Mouse (Mus musculus) embryonic fibroblast, embryonic 13.5 days (primary cell): ENCODE data around the gene Ciao1. TPM values are rescaled to one million over a fixed set of nuclear protein-coding genes. Genes with fewer than 3 reads are reported as not detected.
"Not testable (repeated sequence)": the region's sequence is repeated elsewhere in the genome, so short reads cannot be mapped to it uniquely, and the experiment has no call there.

Experiments
- H3K27ac ChIP-seq: 2 replicates; pipeline ENCODE4 v1.5.1; 2012; ENCODE audit warnings: low read length, control low read depth, inconsistent platforms; ENCODE audit not compliant: insufficient read depth
- H3K4me1 ChIP-seq: 2 replicates; pipeline ENCODE4 v1.6.1; 2011; ENCODE audit warnings: low read length; ENCODE audit not compliant: control insufficient read depth, insufficient read depth
- H3K4me3 ChIP-seq: 2 replicates; pipeline ENCODE4 v1.5.1; 2011; ENCODE audit warnings: mild to moderate bottlenecking, control low read depth, low read length; ENCODE audit not compliant: insufficient read depth
- CTCF ChIP-seq: IDR thresholded peaks from 2 replicates; pipeline ENCODE4 v1.5.1; 2011; ENCODE audit warnings: mild to moderate bottlenecking, control low read depth, low read length, moderate library complexity, borderline replicate concordance; ENCODE audit not compliant: insufficient read depth
- POLR2A ChIP-seq: IDR thresholded peaks from 2 replicates; pipeline ENCODE4 v1.6.1; 2011; ENCODE audit warnings: low read depth, mild to moderate bottlenecking, control low read depth, low read length, moderate library complexity
- polyA plus RNA-seq: library from polyadenylated mRNA; stranded (reverse); fragments of >200 nt; gene quantifications from 2 replicates; pipeline ENCODE4 v1.2.4, GENCODE M21; 2011; ENCODE audit warnings: low read depth; ENCODE audit not compliant: missing spikeins, insufficient read length

Gene Ciao1
- 23.1 and 28.8 TPM in 2 replicates for polyA plus RNA-seq

DNA sequence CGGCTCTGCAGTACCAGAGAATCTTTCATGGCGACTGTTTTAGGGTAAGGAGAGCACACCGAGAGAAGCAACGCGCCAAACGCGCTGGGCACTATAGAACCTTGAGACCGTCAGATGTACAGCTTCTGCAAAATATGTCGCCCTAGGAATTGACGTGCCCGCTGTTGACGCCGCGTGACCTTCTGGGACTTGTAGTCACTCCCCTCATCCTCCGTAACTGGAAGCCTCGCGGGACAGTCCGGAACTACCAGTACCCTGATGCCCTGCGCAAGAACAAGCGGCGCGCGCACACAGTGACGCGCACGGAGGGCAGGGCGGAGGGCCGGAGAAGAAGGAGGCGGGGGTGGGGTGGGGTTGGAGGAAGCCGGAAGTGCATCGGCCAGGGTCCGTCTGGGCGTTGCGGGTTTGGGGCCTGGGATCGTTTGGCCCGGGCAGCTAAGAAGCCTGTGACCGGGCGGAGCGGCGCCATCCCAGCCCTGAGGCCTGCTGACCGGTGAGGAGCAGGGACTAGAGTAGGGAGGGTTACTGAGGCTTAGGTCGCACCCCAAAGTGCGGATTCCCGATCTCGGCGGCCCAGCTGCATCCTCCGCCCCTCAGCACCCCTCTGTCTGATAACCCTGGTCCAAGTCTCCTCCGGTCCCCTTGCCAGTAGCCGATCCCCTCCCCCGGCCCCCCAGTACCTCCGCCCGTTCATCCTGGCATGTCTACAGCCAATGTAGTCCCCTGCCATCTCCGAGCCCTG lies at the start of gene Ciao1, which contains the start of gene Tmem127:
Gene Ciao1 (minus strand): TSS at position 225 of the 742 bp plus-strand sequence.
Gene Tmem127 (plus strand): TSS at position 317 of the 742 bp plus-strand sequence.
- TF ChIP-seq POLR2A (peak; percentile 62), CTCF (no peak)
- peak within 1 kb of the TSS; percentile 91 for H3K4me3 ChIP-seq
- H3K4me1 ChIP-seq, result peaks cover 14% of the 10 kb centered on the region
- H3K27ac ChIP-seq, result peak within 1 kb of the TSS; percentile 58; the same call in 1 of the 2 replicates

DNA sequence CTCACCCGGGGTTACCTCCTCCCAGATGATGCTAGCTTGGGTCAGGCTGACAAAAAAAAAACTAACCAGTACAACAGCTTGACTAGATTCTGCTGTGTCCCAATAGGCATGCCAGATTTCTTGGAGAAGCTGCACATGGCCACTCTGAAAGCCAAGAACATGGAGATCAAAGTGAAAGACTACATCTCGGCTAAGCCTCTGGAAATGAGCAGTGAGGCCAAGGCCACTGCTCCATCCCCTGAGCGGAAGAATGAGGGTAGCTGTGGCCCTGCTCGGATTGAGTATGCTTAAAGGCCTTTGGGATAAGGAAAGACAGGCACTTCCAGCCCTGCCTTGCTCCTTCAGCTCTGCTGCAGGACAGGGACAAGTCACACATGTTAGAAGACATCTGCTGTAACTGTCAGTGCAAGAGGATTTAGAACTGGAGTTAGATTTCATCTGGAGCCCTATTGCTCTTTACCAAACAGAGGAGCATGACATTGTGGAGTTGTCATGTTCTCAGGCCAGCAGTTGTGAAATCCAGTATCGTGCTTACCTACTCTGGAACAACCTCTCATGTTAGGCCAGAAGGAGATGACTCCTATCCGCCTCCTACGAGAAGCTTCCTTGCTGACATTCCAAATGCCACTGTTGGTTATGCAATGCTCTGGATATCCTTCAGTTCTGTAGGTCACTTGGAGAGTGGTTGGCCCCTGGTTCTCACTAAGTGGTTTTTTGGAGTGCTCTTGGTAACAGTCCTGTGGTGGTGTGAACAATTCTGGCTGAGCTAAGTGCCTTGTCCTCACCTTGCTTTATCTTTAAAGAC lies 49.6 kb upstream of the Ciao1 start:
- no peak for TF ChIP-seq POLR2A
- TF ChIP-seq CTCF, result no peak
- Histone ChIP-seq H3K27ac (no peak overlapping the region), H3K4me1 (no peaks in the 10 kb centered on the region), H3K4me3 (no peak overlapping the region)

DNA sequence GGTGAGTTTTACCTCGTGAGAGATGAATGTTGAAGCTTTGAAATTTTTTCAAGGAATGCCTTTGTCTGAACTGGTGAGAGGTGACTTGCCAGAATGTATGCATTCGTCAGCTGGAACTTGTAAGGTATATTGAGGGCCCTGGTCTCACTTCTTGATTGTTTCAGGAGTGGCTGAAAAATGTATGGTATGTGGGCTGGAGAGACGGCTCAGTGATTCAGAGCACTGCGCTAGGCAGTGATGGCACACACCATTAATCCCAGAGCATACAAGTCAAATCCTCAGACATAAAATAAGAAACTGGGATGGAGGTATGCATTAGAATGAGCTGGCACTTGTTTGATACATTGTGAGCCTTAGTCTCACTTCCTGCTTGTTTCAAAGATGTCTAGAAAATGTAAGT lies 44.6 kb upstream of the Ciao1 start:
- TF ChIP-seq POLR2A, result no peak
- TF ChIP-seq CTCF, result no peak
- no peak overlapping the region for H3K27ac ChIP-seq
- H3K4me3 ChIP-seq, result no peak overlapping the region
- H3K4me1 ChIP-seq, result no peaks in the 10 kb centered on the region

DNA sequence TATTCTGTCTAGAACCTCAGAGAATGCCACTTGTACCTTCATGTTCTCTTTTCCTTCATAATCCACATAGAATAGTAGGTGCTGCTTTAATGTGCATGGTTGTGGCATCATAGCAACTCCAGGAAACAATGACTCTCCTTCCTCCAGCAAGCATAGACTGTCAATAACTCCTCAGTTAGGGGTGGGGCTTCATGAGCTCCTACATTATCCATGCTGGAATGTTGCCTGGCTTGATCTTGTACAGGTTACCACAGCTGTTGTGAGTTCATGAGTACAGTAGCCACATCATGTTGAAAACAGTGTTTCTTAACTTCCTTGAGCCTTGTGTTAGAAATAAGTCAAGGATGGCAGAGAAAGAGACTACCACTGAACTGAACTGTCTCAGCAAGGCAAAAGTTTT lies 30.5 kb upstream of the Ciao1 start:
- no peaks in the 10 kb centered on the region for H3K4me1 ChIP-seq
- H3K27ac ChIP-seq, result no peak overlapping the region
- TF ChIP-seq POLR2A (no peak), CTCF (no peak)
- no peak overlapping the region for H3K4me3 ChIP-seq

DNA sequence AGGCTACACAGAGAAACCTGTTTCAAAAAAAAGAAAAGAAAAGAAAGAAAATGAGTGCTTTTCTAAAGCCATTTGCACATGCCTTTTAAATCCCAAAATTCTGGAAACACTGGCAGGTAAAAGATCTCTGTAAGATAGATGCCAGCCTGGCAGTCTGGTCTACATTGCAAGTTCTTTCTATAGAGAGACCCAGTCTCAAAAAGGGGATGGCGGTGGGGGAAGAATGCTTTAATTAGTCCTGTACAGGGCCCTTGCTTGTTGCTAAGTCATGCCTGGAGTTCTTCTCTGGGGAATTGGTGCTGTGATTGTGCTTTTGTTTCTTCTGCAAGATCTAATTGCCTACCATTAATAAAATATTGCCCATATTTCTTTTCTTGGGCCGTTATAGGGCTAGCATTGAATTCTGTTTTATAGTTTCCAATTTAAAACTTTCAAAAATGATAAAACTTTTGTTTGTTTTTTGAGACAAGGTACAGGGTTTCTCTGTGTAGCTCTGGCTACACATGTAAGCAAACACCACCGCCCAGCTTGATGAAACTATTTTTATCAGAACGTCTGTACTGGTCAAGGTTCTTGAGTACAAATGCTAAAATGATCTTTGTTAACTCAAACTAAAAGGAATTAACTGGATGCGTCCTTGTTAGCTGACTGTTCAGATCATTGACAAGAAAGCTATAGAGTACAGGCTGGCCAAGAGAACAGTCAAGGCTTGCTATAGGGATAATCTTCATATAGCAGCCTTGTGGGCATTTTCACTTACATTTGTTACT lies 28.1 kb upstream of the Ciao1 start:
- Histone ChIP-seq H3K4me1 (no peaks in the 10 kb centered on the region), H3K27ac (no peak overlapping the region), H3K4me3 (no peak overlapping the region)
- TF ChIP-seq POLR2A (no peak), CTCF (no peak)

DNA sequence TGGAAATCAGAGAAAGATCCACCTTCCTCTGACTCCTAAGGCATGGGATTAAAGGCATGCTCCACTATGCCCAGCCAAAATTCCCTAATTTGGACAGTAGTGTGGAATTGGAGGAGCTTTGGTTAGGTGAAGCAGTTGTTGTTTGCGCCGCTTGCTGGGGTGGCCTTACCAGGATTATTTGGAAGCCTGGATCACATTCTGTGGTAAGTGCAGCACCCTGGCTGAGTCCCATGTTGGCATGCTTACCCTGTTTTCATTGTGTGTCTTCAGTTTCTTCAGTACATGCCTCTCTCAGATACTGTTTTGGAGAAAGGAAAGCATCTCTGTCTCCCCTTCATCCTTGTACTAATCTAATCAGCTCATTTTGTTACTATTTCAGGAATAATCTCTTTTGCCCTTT lies 27.0 kb upstream of the Ciao1 start:
- H3K4me3 ChIP-seq, result no peak overlapping the region
- no peak overlapping the region for H3K27ac ChIP-seq
- no peaks in the 10 kb centered on the region for H3K4me1 ChIP-seq
- TF ChIP-seq CTCF (no peak), POLR2A (no peak)

DNA sequence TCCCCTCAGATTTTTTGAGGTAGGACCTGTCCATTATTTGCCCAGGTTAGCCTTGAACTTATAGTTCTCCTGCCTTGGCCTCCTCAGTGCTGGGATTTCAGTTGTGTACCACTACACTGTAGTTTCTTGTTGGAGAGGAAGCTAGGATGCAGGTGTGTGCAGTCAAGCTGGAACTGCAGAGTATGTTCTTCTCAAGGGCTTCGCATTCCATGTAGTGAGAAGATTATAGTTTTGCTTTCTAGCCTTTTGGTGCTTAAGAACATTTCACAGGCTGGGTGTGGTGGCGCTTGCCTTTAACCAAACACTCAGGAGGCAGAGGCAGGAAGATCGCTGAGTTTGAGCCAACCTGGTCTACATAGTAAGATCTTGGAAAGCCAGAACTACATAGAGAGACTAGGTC lies 25.2 kb upstream of the Ciao1 start:
- no peak for TF ChIP-seq CTCF
- no peak for TF ChIP-seq POLR2A
- no peak overlapping the region for H3K27ac ChIP-seq
- no peaks in the 10 kb centered on the region for H3K4me1 ChIP-seq
- no peak overlapping the region for H3K4me3 ChIP-seq

DNA sequence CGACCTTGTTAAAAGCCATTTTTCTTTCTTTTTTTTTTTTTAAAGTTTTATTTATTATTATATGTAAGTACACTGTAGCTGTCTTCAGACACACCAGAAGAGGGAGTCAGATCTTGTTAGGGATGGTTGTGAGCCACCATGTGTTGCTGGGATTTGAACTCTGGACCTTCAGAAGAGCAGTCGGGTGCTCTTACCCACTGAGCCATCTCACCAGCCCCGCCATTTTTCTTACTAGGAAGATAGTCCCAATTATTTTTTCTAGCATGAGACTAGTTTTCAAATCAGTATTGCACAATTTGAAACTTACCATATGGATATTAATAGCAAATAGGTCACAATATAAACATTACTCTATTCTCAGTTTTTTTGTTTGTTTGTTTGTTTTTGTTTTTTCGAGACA lies 24.4 kb upstream of the Ciao1 start:
- H3K27ac ChIP-seq, H3K4me1 ChIP-seq, H3K4me3 ChIP-seq: not testable (repeated sequence)

DNA sequence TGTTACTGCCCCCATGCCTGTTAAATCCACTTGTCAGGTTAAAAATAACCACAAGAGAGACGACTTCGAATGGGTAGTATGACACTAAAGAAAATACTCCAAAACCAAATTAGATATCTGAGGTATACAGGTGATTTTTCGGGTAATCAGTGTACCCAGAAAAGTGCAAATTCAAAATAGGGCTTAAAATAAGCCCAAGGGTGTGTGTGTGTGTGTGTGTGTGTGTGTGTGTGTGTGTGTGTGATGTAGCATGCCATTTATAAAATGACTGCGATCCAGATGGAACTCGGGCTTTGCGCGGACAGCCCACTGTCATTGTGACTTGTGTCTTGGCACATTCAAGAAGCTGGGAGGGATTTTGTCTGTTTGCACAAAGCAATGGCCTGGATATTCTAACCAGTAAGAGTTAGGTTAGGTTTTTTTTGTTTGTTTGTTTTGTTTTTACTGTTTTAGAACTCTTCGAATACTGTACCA lies 23.5 kb upstream of the Ciao1 start:
- Histone ChIP-seq H3K4me3 (peak overlapping the region; percentile 98), H3K4me1 (no peaks in the 10 kb centered on the region), H3K27ac (no peak overlapping the region)
- TF ChIP-seq CTCF, result no peak
- TF ChIP-seq POLR2A, result no peak
